8 mouse cellular contexts compared by ENCODE assay signal in the genomic region with DNA sequence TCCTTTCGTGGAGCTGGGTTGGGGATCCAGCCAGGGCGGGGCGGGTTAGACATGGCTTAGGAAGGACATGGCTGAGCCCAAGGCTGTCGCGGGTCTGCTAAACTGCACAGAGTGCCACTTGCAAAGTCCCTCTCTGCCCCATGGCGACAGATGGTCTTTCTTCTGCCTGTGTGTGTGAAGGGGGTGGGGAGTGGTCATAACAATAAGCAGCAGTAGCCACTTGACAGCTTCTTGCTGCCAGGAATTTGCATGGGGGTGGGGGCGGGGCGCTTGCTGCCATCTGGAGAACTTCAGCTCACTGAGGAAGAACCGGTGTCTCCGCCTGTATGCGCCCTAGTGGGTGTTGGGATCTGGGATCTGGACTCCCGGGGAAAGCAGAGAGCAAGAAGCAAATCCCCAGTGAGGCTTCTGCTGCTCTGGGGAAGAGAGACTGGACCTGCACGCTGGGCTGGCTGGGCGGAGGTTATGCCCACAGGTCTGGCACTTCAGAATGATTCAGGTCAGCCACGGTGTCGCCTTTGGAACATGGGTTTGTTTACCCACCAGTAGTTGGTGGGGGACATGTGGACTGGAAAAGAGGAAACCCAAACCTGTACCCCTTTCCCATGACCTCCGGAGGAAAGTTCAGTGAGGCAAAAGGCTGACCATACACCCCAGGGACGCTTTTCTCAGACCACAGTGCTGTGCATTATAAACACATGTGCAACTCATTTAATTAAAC.
DNase-seq lines count a peak whose midpoint lies in the region; ATAC-seq lines count a peak whose summit lies in the region.

No protein-coding gene starts in this region.

- peak overlapping the region; percentile 87 for H3K27ac ChIP-seq in embryonic facial prominence, embryonic 15.5 days (replicated peaks)
- peak overlapping the region; percentile 85 for H3K27ac ChIP-seq in heart, embryonic 13.5 days (replicated peaks)
- peak overlapping the region; percentile 78 for H3K27ac ChIP-seq in kidney, embryonic 16.5 days (ENCODE audit: low read length)
- peak overlapping the region; percentile 37; the same call in 1 of the 2 replicates for H3K27ac ChIP-seq in liver, embryonic 16.5 days (ENCODE audit: low read length)
- peak overlapping the region; percentile 70; the same call in 1 of the 2 replicates for H3K27ac ChIP-seq in neural tube, embryonic 15.5 days (replicated peaks)

- H3K4me1 ChIP-seq in embryonic facial prominence, embryonic 15.5 days, result peaks cover 29% of the 10 kb centered on the region
- H3K4me1 ChIP-seq in heart, embryonic 13.5 days, result peaks cover 25% of the 10 kb centered on the region
- H3K4me1 ChIP-seq in kidney, embryonic 16.5 days (ENCODE audit: insufficient read depth, low read length), result peaks cover 18% of the 10 kb centered on the region
- H3K4me1 ChIP-seq in liver, embryonic 16.5 days (ENCODE audit: control insufficient read depth, low read depth, low read length), result no peaks in the 10 kb centered on the region
- H3K4me1 ChIP-seq in neural tube, embryonic 15.5 days, result peaks cover 20% of the 10 kb centered on the region

- H3K27me3 ChIP-seq in embryonic facial prominence, embryonic 15.5 days, result no peaks in the 10 kb centered on the region
- H3K27me3 ChIP-seq in heart, embryonic 13.5 days (replicated peaks), result no peaks in the 10 kb centered on the region
- no peaks in the 10 kb centered on the region for H3K27me3 ChIP-seq in kidney, embryonic 16.5 days (ENCODE audit: insufficient read depth, low read length)
- H3K27me3 ChIP-seq in liver, embryonic 16.5 days (ENCODE audit: control insufficient read depth, insufficient read depth, low read depth, low read length), result no peaks in the 10 kb centered on the region
- no peaks in the 10 kb centered on the region for H3K27me3 ChIP-seq in neural tube, embryonic 15.5 days (replicated peaks)

- no peak overlapping the region for H3K9ac ChIP-seq in embryonic facial prominence, embryonic 15.5 days
- peak overlapping the region; percentile 72 for H3K9ac ChIP-seq in heart, embryonic 13.5 days
- peak overlapping the region; percentile 58 for H3K9ac ChIP-seq in kidney, embryonic 16.5 days (replicated peaks; ENCODE audit: low read length)
- no peak overlapping the region; the same call in 1 of the 2 replicates for H3K9ac ChIP-seq in liver, embryonic 16.5 days (ENCODE audit: low read depth, low read length)
- peak overlapping the region; percentile 34; the same call in 1 of the 2 replicates for H3K9ac ChIP-seq in neural tube, embryonic 15.5 days (replicated peaks)

- peak overlapping the region; percentile 36 for H3K4me3 ChIP-seq in embryonic facial prominence, embryonic 15.5 days (replicated peaks)
- H3K4me3 ChIP-seq in heart, embryonic 13.5 days, result peak overlapping the region; percentile 39
- H3K4me3 ChIP-seq in kidney, embryonic 16.5 days (ENCODE audit: low read length), result peak overlapping the region; percentile 39
- peak overlapping the region; percentile 36 for H3K4me3 ChIP-seq in liver, embryonic 16.5 days (ENCODE audit: low read depth, low read length)
- H3K4me3 ChIP-seq in neural tube, embryonic 15.5 days (replicated peaks), result peak overlapping the region; percentile 35

- H3K9me3 ChIP-seq in embryonic facial prominence, embryonic 15.5 days (replicated peaks), result no peaks in the 10 kb centered on the region
- H3K9me3 ChIP-seq in heart, embryonic 13.5 days, result no peaks in the 10 kb centered on the region
- H3K9me3 ChIP-seq in kidney, embryonic 16.5 days (ENCODE audit: low read length), result no peaks in the 10 kb centered on the region
- H3K9me3 ChIP-seq in liver, embryonic 16.5 days (replicated peaks; ENCODE audit: control insufficient read depth, low read length), result no peaks in the 10 kb centered on the region
- no peaks in the 10 kb centered on the region for H3K9me3 ChIP-seq in neural tube, embryonic 15.5 days (replicated peaks)

- peak; percentile 84 for ATAC-seq in embryonic facial prominence, embryonic 15.5 days (ENCODE audit: insufficient number of reproducible peaks, low FRiP score, low TSS enrichment, low read depth)
- peak; percentile 85 for ATAC-seq in heart, embryonic 13.5 days (ENCODE audit: extremely low read depth, insufficient number of reproducible peaks, low FRiP score, low TSS enrichment)
- ATAC-seq in kidney, embryonic 16.5 days (ENCODE audit: low FRiP score, low TSS enrichment), result peak; percentile 94
- ATAC-seq in liver, embryonic 16.5 days (ENCODE audit: low read depth), result peak; percentile 58
- peak; percentile 82 for ATAC-seq in neural tube, embryonic 15.5 days (ENCODE audit: low FRiP score)

- peak overlapping the region; percentile 65 for H3K4me2 ChIP-seq in embryonic facial prominence, embryonic 15.5 days (replicated peaks)
- peak overlapping the region; percentile 69 for H3K4me2 ChIP-seq in heart, embryonic 13.5 days
- peak overlapping the region; percentile 63 for H3K4me2 ChIP-seq in kidney, embryonic 16.5 days (replicated peaks; ENCODE audit: low read depth, low read length)
- peak overlapping the region; percentile 58 for H3K4me2 ChIP-seq in liver, embryonic 16.5 days (ENCODE audit: low read depth, low read length)
- H3K4me2 ChIP-seq in neural tube, embryonic 15.5 days, result peak overlapping the region; percentile 64

- WGBS in embryonic facial prominence, embryonic 15.5 days, result 3% methylated on average over 18 of the region's 18 CpGs
- 4% methylated on average over 18 of the region's 18 CpGs for WGBS in heart, embryonic 13.5 days
- WGBS in kidney, embryonic 16.5 days, result 5% methylated on average over 18 of the region's 18 CpGs
- WGBS in liver, embryonic 16.5 days (ENCODE audit: insufficient replicate concordance), result 5% methylated on average over 18 of the region's 18 CpGs
- WGBS in neural tube, embryonic 15.5 days, result 2% methylated on average over 18 of the region's 18 CpGs

- no peaks in the 10 kb centered on the region for H3K36me3 ChIP-seq in embryonic facial prominence, embryonic 15.5 days
- no peaks in the 10 kb centered on the region for H3K36me3 ChIP-seq in heart, embryonic 13.5 days
- no peaks in the 10 kb centered on the region for H3K36me3 ChIP-seq in kidney, embryonic 16.5 days (ENCODE audit: insufficient read depth, low read length)
- no peaks in the 10 kb centered on the region for H3K36me3 ChIP-seq in liver, embryonic 16.5 days (ENCODE audit: control insufficient read depth, insufficient read depth)
- no peaks in the 10 kb centered on the region for H3K36me3 ChIP-seq in neural tube, embryonic 15.5 days

- DNase-seq in spleen, adult 18-20 months, result peak; percentile 7 to 16
- no peak for DNase-seq in spleen, adult 12 weeks (ENCODE audit: low spot score)
- peak; percentile 7 for DNase-seq in testis, postnatal 14 days (ENCODE audit: low spot score)

Comparison
In these comparisons a context has a peak if more than half of its experiments do, and no peak if none do; other contexts are left out.
1. H3K27ac ChIP-seq: peak in every context shown above with its lines; median percentile 87 in embryonic facial prominence, embryonic 15.5 days; 85 in heart, embryonic 13.5 days; 78 in kidney, embryonic 16.5 days; 70 in neural tube, embryonic 15.5 days; 37 in liver, embryonic 16.5 days.
2. H3K9ac ChIP-seq: peak in heart, embryonic 13.5 days (single experiment), kidney, embryonic 16.5 days (single experiment) and neural tube, embryonic 15.5 days (single experiment); none in embryonic facial prominence, embryonic 15.5 days (single experiment) and liver, embryonic 16.5 days (single experiment).
3. Peak in every context shown above with its lines, with median percentiles within 50 percentile points of each other: ATAC-seq, H3K4me2 ChIP-seq and H3K4me3 ChIP-seq.